Mouse (Mus musculus): ENCODE results near the gene Bcas1. TPM values are rescaled to one million over a fixed set of nuclear protein-coding genes. Genes with fewer than 3 reads are reported as not detected.

Gene Bcas1
- polyA plus RNA-seq, 1 experiment from 2014 or later = 0.23 TPM

- DNase-seq (ENCODE audit: low spot score) = peak; percentile 91
- Histone ChIP-seq H3K27ac (no peak overlapping the region), H3K4me1 (peaks cover 4% of the 10 kb centered on the region; the same call in 1 of the 2 replicates), H3K9me3 (replicated peaks) (no peaks in the 10 kb centered on the region), H3K36me3 (no peaks in the 10 kb centered on the region), H3K27me3 (ENCODE audit: low read depth, poor library complexity, severe bottlenecking) (no peaks in the 10 kb centered on the region), H3K4me3 (no peak overlapping the region)
- WGBS = 15% methylated on average over 9 of the region's 9 CpGs
Measured at GRCm38 (mm10) chr2:170450933-170451332, 23.3 kb upstream of the Bcas1 start.

- H3K36me3 ChIP-seq = no peaks in the 10 kb centered on the region
- H3K4me1 ChIP-seq = peaks cover 4% of the 10 kb centered on the region; the same call in 1 of the 2 replicates
- H3K4me3 ChIP-seq = no peak overlapping the region
- H3K27me3 ChIP-seq (ENCODE audit: low read depth, poor library complexity, severe bottlenecking) = no peaks in the 10 kb centered on the region
- DNase-seq (ENCODE audit: low spot score) = no peak
- no peak overlapping the region for H3K27ac ChIP-seq
- H3K9me3 ChIP-seq (replicated peaks) = no peaks in the 10 kb centered on the region
- 78% methylated on average over 10 of the region's 10 CpGs for WGBS
Measured at GRCm38 (mm10) chr2:170447651-170448050, 20.0 kb upstream of the Bcas1 start.

GRCm38 (mm10) chr2:170446843-170447383 lies 19.3 kb upstream of the Bcas1 start:
- no peak for DNase-seq (ENCODE audit: low spot score)
- Histone ChIP-seq H3K4me3 (no peak overlapping the region), H3K4me1 (peaks cover 4% of the 10 kb centered on the region; the same call in 1 of the 2 replicates), H3K36me3 (no peaks in the 10 kb centered on the region), H3K27me3 (ENCODE audit: low read depth, poor library complexity, severe bottlenecking) (no peaks in the 10 kb centered on the region), H3K27ac (no peak overlapping the region), H3K9me3 (replicated peaks) (no peaks in the 10 kb centered on the region)
- WGBS = 84% methylated on average over 5 of the region's 5 CpGs

GRCm38 (mm10) chr2:170445861-170446260 lies 18.2 kb upstream of the Bcas1 start:
- no peak overlapping the region for H3K27ac ChIP-seq
- H3K27me3 ChIP-seq (ENCODE audit: low read depth, poor library complexity, severe bottlenecking) = peaks cover 8% of the 10 kb centered on the region; the same call in 1 of the 2 replicates
- H3K36me3 ChIP-seq = no peaks in the 10 kb centered on the region
- DNase-seq (ENCODE audit: low spot score) = no peak
- no peak overlapping the region for H3K4me3 ChIP-seq
- no peaks in the 10 kb centered on the region for H3K4me1 ChIP-seq
- H3K9me3 ChIP-seq (replicated peaks) = no peaks in the 10 kb centered on the region
- WGBS = 89% methylated on average over 5 of the region's 5 CpGs

GRCm38 (mm10) chr2:170442535-170442934 lies 14.9 kb upstream of the Bcas1 start:
- no peaks in the 10 kb centered on the region for H3K36me3 ChIP-seq
- H3K4me3 ChIP-seq = no peak overlapping the region
- H3K27me3 ChIP-seq (ENCODE audit: low read depth, poor library complexity, severe bottlenecking) = peaks cover 32% of the 10 kb centered on the region
- no peak for DNase-seq (ENCODE audit: low spot score)
- peaks cover 8% of the 10 kb centered on the region for H3K4me1 ChIP-seq
- WGBS = 75% methylated on average over 3 of the region's 3 CpGs
- no peaks in the 10 kb centered on the region for H3K9me3 ChIP-seq (replicated peaks)
- no peak overlapping the region for H3K27ac ChIP-seq

GRCm38 (mm10) chr2:170438782-170439181 lies 11.1 kb upstream of the Bcas1 start:
- WGBS = 46% methylated on average over 13 of the region's 13 CpGs
- peaks cover 48% of the 10 kb centered on the region for H3K27me3 ChIP-seq (ENCODE audit: low read depth, poor library complexity, severe bottlenecking)
- DNase-seq (ENCODE audit: low spot score) = no peak
- no peaks in the 10 kb centered on the region for H3K36me3 ChIP-seq
- H3K27ac ChIP-seq = no peak overlapping the region
- H3K9me3 ChIP-seq (replicated peaks) = no peaks in the 10 kb centered on the region
- H3K4me3 ChIP-seq = no peak overlapping the region
- H3K4me1 ChIP-seq = peaks cover 8% of the 10 kb centered on the region

- Histone ChIP-seq H3K4me1 (peaks cover 8% of the 10 kb centered on the region), H3K4me3 (no peak overlapping the region), H3K36me3 (no peaks in the 10 kb centered on the region), H3K9me3 (replicated peaks) (no peaks in the 10 kb centered on the region), H3K27me3 (ENCODE audit: low read depth, poor library complexity, severe bottlenecking) (peaks cover 43% of the 10 kb centered on the region), H3K27ac (no peak overlapping the region)
- 68% methylated on average over 4 of the region's 4 CpGs for WGBS
- DNase-seq (ENCODE audit: low spot score) = no peak
Measured at GRCm38 (mm10) chr2:170436204-170436603, 8.6 kb upstream of the Bcas1 start.

GRCm38 (mm10) chr2:170432152-170432551 lies 4.5 kb upstream of the Bcas1 start:
- H3K9me3 ChIP-seq (replicated peaks) = no peaks in the 10 kb centered on the region
- H3K27ac ChIP-seq = no peak overlapping the region
- WGBS = 65% methylated on average over 6 of the region's 6 CpGs
- no peaks in the 10 kb centered on the region for H3K4me1 ChIP-seq
- no peak overlapping the region for H3K4me3 ChIP-seq
- no peaks in the 10 kb centered on the region for H3K36me3 ChIP-seq
- H3K27me3 ChIP-seq (ENCODE audit: low read depth, poor library complexity, severe bottlenecking) = 0 out of 2 replicates have a peak, but pooled peaks cover 16% of the 10 kb centered on the region
- DNase-seq (ENCODE audit: low spot score) = no peak

- Histone ChIP-seq H3K27me3 (ENCODE audit: low read depth, poor library complexity, severe bottlenecking) (no peaks in the 10 kb centered on the region), H3K4me1 (peaks cover 6% of the 10 kb centered on the region; the same call in 1 of the 2 replicates), H3K36me3 (no peaks in the 10 kb centered on the region), H3K9me3 (replicated peaks) (no peaks in the 10 kb centered on the region), H3K4me3 (no peak overlapping the region), H3K27ac (no peak overlapping the region)
- 64% methylated on average over 8 of the region's 8 CpGs for WGBS
- no peak for DNase-seq (ENCODE audit: low spot score)
Measured at GRCm38 (mm10) chr2:170428966-170429365, 1.3 kb upstream of the Bcas1 start.

- Histone ChIP-seq H3K4me1 (peaks cover 6% of the 10 kb centered on the region; the same call in 1 of the 2 replicates), H3K27me3 (ENCODE audit: low read depth, poor library complexity, severe bottlenecking) (no peaks in the 10 kb centered on the region), H3K9me3 (replicated peaks) (no peaks in the 10 kb centered on the region), H3K27ac (no peak overlapping the region), H3K36me3 (no peaks in the 10 kb centered on the region), H3K4me3 (no peak overlapping the region)
- 74% methylated on average over 3 of the region's 3 CpGs for WGBS
- no peak for DNase-seq (ENCODE audit: low spot score)
Measured at GRCm38 (mm10) chr2:170424131-170424530, 3.5 kb downstream of the Bcas1 start.

- WGBS = 41% methylated on average over 4 of the region's 4 CpGs
- Histone ChIP-seq H3K9me3 (replicated peaks) (no peaks in the 10 kb centered on the region), H3K4me3 (no peak overlapping the region), H3K36me3 (no peaks in the 10 kb centered on the region), H3K27me3 (ENCODE audit: low read depth, poor library complexity, severe bottlenecking) (peaks cover 4% of the 10 kb centered on the region; the same call in 1 of the 2 replicates), H3K4me1 (peaks cover 6% of the 10 kb centered on the region; the same call in 1 of the 2 replicates), H3K27ac (no peak overlapping the region)
- no peak for DNase-seq (ENCODE audit: low spot score)
Measured at GRCm38 (mm10) chr2:170421924-170422323, 5.7 kb downstream of the Bcas1 start.

- H3K36me3 ChIP-seq = no peaks in the 10 kb centered on the region
- H3K4me3 ChIP-seq = no peak overlapping the region
- no peaks in the 10 kb centered on the region; the same call in 1 of the 2 replicates for H3K4me1 ChIP-seq
- no peaks in the 10 kb centered on the region for H3K9me3 ChIP-seq (replicated peaks)
- no peak overlapping the region for H3K27ac ChIP-seq
- DNase-seq (ENCODE audit: low spot score) = peak; percentile 51
- H3K27me3 ChIP-seq (ENCODE audit: low read depth, poor library complexity, severe bottlenecking) = peaks cover 4% of the 10 kb centered on the region; the same call in 1 of the 2 replicates
- 48% methylated on average over 10 of the region's 10 CpGs for WGBS
Measured at GRCm38 (mm10) chr2:170418748-170419147, 8.9 kb downstream of the Bcas1 start.

- peak overlapping the region; percentile 73; the same call in 1 of the 2 replicates for H3K27ac ChIP-seq
- WGBS = 4% methylated on average over 13 of the region's 13 CpGs
- peak overlapping the region; percentile 47 for H3K4me3 ChIP-seq
- DNase-seq (ENCODE audit: low spot score) = no peak
- no peaks in the 10 kb centered on the region for H3K9me3 ChIP-seq (replicated peaks)
- H3K4me1 ChIP-seq = peaks cover 17% of the 10 kb centered on the region
- peaks cover 42% of the 10 kb centered on the region for H3K27me3 ChIP-seq (ENCODE audit: low read depth, poor library complexity, severe bottlenecking)
- H3K36me3 ChIP-seq = no peaks in the 10 kb centered on the region
Measured at GRCm38 (mm10) chr2:170411490-170412168, 16.0 kb downstream of the Bcas1 start.

Data from limb, embryonic 10.5 days (tissue).